ENCODE assay signal across 8 mouse cellular contexts in the genomic region with DNA sequence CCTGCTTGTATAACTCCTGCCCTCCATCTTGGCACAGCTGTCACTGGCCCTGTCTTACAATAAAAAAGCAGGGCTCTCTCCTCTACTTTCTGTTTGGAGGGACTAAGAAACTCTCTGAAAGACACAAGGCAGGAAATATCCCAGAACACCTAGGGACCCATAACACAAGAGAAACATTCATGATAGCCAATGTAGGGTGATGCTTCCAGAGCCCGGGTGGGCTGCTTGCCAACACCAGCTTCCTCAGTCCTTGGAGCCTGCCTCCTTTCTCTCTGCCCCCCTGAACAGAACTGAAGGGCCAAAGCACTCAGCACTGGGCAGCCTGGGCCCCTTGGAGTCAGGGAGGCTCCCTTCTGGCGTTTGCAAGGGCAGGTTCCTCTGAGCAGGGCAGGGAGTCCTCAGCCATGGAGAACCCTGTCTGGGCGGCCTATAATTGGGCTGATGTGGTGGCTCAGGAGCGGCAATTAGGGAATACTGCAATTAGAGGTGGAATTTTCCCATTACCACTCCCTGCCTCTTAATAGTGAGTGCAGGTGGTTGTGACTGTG. TPM values are rescaled to one million over a fixed set of nuclear protein-coding genes. Genes with fewer than 3 reads are reported as not detected.
DNase-seq lines count a peak whose midpoint lies in the region; ATAC-seq and TF ChIP-seq lines count a peak whose summit lies in the region.

No protein-coding gene starts in this region.

- H3K9me3 ChIP-seq in embryonic facial prominence, embryonic 15.5 days (replicated peaks) = no peaks in the 10 kb centered on the region

- WGBS in embryonic facial prominence, embryonic 15.5 days = 24% methylated on average over 4 of the region's 4 CpGs

- H3K4me2 ChIP-seq in embryonic facial prominence, embryonic 15.5 days (replicated peaks) = peak overlapping the region; percentile 12; the same call in 1 of the 2 replicates

- ATAC-seq in embryonic facial prominence, embryonic 15.5 days (ENCODE audit: insufficient number of reproducible peaks, low FRiP score, low TSS enrichment, low read depth) = peak; percentile 55; the same call in 1 of the 2 replicates
- ATAC-seq in activated CD4-positive, CD25-positive, alpha-beta regulatory T cell, adult 4 months = no peak

- no peak overlapping the region for H3K9ac ChIP-seq in embryonic facial prominence, embryonic 15.5 days

- H3K27ac ChIP-seq in gastrocnemius, adult 2 months = peak overlapping the region; percentile 43; the same call in 1 of the 2 replicates
- 0 out of 2 replicates have a peak overlapping the region, but pooled peaks have one; percentile 63 for H3K27ac ChIP-seq in embryonic facial prominence, embryonic 15.5 days (replicated peaks)

- no peak for DNase-seq in gastrocnemius, adult 2 months
- DNase-seq in gastrocnemius, postnatal 10 days = no peak
- DNase-seq in MN1 (ENCODE audit: low spot score) = peak; percentile 66
- peak; percentile 54 to 70 for DNase-seq in kidney, postnatal 4 days
- no peak for DNase-seq in layer of hippocampus, postnatal 14 days (ENCODE audit: low spot score in 2 of 2)
- DNase-seq in frontal cortex, postnatal 25 days (ENCODE audit: low spot score in 2 of 2) = no peak

- H3K27me3 ChIP-seq in embryonic facial prominence, embryonic 15.5 days = peaks cover 32% of the 10 kb centered on the region

- intact Hi-C loops in gastrocnemius, adult 2 months (cut with DNase I) = no loop called here

- no peaks in the 10 kb centered on the region for H3K36me3 ChIP-seq in embryonic facial prominence, embryonic 15.5 days

- no peak for TF ChIP-seq CTCF in gastrocnemius, adult 2 months (IDR thresholded peaks at IDR 0.05)

- peak overlapping the region; percentile 15 for H3K4me3 ChIP-seq in gastrocnemius, adult 2 months
- no peak overlapping the region for H3K4me3 ChIP-seq in embryonic facial prominence, embryonic 15.5 days (replicated peaks)

- H3K4me1 ChIP-seq in embryonic facial prominence, embryonic 15.5 days = peaks cover 20% of the 10 kb centered on the region

RNA-seq across cellular contexts. Expression of gene Syt2, which starts 5.4 kb away (rescaled TPM):
- not detected for total RNA-seq in gastrocnemius, adult 2 months (2021)
- under 1 TPM; 0.07 to 0.28 TPM for total RNA-seq in gastrocnemius, postnatal 10 days (2021)
- 0.56 and 1.0 TPM in 2 replicates for polyA plus RNA-seq in embryonic facial prominence, embryonic 15.5 days (2015; fragmentation: Nextera tagmentation; extraction: Ambion mirVana)
- under 1 TPM; 0.09 TPM for polyA plus RNA-seq in activated CD4-positive, CD25-positive, alpha-beta regulatory T cell, adult 4 months (2017; shearing (Covaris generic))
- total RNA-seq in layer of hippocampus, postnatal 14 days (2021) = 10 to 100 TPM; 21.2 to 21.9 TPM

Comparison
In these comparisons a context has a peak if more than half of its experiments do, and no peak if none do; other contexts are left out.
1. DNase-seq: peak in MN1 (single experiment) and kidney, postnatal 4 days (2 of 2); none in gastrocnemius, adult 2 months (single experiment), gastrocnemius, postnatal 10 days (single experiment), layer of hippocampus, postnatal 14 days (0 of 2) and frontal cortex, postnatal 25 days (0 of 2).
2. RNA of gene Syt2, which starts 5.4 kb away (total RNA-seq): 21.2 to 21.9 TPM in layer of hippocampus, postnatal 14 days; 0.07 to 0.28 TPM in gastrocnemius, postnatal 10 days and not detected in gastrocnemius, adult 2 months; every median in the first group is over 10 times any median in the second.